Mouse (Mus musculus) liver, postnatal 0 days (tissue): Measurements from ENCODE around the gene Aldh6a1.

ENCODE experiments used
- CTCF ChIP-seq: sonication (generic); IDR thresholded peaks from 2 replicates; pipeline ENCODE4 v1.5.1; 2016; ENCODE audit warnings: antibody characterized with exemption, low read depth
- EP300 ChIP-seq: IDR thresholded peaks from 2 replicates; pipeline ENCODE4 v1.6.1; 2016; ENCODE audit warnings: antibody characterized with exemption, low read depth, mild to moderate bottlenecking

DNA sequence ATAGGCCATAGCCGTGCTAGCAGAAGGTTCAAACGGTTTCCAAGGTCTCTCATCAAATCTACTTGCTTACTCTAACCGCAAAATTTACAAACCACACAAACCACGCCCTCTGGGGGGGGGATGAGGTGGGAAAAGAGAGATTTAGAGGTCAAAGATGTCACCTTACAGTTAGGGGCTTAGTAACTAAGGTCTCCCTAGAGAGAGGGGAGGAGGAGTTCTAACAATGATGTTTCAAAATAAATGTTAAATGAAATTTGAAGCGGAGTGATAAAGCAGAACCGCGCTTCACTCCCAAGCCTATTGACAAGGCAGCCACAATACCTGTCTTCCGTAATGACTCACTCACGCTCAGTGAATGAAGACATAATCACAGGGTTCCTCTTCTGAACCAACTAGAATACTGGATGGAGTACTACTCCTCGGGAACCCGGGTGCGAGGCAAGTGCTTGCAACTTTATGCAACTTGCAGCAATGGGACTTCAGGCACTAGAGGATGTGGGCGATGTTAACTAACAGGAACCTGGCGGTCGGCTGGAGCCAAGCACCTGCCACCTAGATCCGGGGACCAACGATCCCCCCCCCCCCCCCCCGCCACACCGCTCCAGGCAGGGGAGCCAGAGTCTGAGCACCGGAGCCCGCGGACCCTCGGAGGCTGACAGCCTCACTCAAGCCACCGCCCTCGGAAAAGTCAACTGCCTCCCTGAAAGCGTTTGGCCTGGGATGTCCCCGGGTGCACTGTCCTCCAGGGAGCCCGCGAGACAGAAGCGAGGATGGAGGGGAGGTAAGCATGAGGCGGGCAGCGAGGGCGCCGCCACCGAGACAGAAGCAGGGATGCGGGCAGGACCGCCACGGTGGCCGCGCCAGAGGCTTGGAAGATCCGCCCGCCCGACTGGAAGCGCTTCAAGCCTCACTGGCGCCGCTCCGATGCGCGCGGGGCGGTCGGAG, 42.7 kb downstream of the Aldh6a1 start:
- TF ChIP-seq CTCF (0 out of 2 replicates have a peak, but pooled peaks have one; percentile 8), EP300 (no peak)
